Mouse (Mus musculus) CD4-positive helper T cell, adult 2 months (primary cell): ENCODE measurements around the gene Serpinb3d.
"Not testable (repeated sequence)": the region's sequence is repeated elsewhere in the genome, so short reads cannot be mapped to it uniquely, and the experiment has no call there.

Source experiments
- DNase-seq: peaks from one replicate; pipeline ENCODE4 v3.0.0-alpha.2; 2012; ENCODE audit warnings: low read depth, missing footprints, low spot score

Gene Serpinb3d

DNA sequence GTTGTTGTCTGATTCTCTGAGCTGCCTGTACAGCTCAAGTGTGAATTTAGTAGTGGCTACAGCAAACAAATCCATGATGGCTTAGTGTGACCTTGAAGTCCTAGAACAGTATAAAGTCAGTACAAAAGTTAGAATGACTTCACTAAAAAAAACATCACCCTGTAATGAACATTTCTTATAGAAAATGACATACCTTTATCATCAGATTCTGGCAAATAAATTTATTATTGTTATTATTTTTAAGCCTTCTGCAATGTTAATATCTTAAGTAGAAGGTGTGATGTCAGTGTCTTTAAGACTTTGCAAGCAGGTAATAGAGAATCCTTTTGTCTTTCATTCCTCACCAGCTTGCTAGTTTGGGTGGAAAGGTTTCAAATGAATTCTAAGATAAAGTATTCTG lies at the start of gene Serpinb3d:
Serpinb3d (minus strand) TSS at position 101 of the 400 bp plus-strand sequence.
- no peak for DNase-seq

DNA sequence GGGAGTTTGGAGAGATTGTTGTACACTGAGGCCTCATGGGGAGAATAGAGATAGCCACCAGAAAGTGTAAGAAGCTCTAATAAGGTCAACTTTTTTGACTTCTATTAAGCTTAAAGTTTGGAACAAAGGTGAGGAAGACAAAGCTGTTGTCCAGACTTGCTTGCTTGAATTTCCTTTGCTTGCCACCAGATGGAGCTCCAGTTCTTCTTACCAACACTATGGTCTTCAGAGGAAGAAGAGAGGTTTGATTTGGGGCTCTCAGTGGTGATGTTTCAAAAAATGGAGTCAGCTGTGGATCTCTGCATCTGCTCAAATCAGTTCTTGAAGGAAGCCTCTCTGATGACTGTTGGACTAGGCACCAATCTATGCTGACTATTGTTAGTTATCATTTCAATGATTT lies 44.1 kb upstream of the Serpinb3d start:
- not testable (repeated sequence) for DNase-seq

DNA sequence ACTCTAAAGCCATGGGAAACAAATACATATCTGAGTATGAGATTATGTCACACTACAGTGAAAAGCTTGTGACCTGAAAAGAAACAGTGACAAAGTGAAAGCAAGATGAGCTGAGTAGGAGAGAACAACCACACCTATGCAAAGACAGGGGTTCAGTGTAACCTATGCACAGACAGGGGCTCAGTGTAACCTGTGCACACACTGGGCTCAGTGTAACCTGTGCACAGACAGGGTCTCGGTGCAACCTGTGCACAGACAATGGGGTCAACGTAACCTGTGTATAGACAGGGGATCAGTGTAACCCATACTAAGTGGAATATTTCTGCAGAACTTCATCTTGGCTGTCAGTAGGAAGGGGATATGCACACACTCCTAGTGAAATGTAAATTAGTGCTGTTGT lies 15.1 kb upstream of the Serpinb3d start:
- no peak for DNase-seq

DNA sequence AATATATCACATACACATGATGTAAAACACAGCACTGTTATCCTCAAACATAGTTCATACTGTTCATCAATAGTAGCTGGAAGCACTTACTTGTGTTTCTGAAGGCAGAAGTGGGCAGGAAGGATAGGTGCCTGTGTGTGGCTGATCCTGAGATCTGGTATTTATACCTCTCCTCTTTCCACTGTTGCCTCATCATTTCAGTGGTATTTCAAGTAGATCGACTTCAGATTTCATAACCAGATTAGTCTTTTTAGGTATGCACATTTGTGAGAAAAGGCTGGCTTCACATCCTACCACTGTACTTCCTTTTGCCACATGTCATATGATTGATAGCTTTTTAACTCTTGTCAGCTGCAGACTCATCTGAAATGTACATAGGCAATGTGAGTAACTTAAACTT lies 31.1 kb downstream of the Serpinb3d start, which contains the start of gene Serpinb3a:
Serpinb3a (minus strand) TSS at position 101 of the 400 bp plus-strand sequence.
- DNase-seq, result no peak

DNA sequence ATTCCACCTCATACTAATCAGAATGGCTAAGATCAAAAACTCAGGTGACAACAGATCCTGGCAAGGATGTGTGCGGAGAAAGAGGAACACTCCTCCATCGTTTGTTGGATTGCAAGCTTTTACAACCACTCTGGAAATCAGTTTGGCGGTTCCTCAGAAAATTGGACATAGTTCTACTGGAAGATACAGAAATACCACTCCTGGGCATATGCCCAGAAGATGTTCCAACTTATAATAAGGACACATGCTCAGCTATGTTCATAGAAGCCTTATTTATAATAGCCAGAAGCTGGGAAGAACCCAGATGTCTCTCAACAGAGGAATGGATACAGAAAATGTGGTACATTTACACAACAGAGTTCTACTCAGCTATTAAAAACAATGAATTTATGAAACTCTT lies 49.1 kb downstream of the Serpinb3d start:
- DNase-seq, result not testable (repeated sequence)
